Mouse (Mus musculus) naive thymus-derived CD4-positive, alpha-beta T cell, adult 2 months (primary cell): ENCODE results near the gene Tssk2.

ENCODE experiments used
- DNase-seq: peaks from one replicate; pipeline ENCODE4 v3.0.0-alpha.2; 2011; ENCODE audit warnings: low read depth

Gene Tssk2

GRCm38 (mm10) chr16:17898462-17898861 lies at the start of gene Tssk2, which contains the start of gene Dgcr2:
TSS of gene Tssk2 (plus strand) at chr16:17898637.
TSS of gene Dgcr2 (minus strand) at chr16:17898562.
- no peak for DNase-seq

GRCm38 (mm10) chr16:17848928-17849327 lies 49.5 kb upstream of the Tssk2 start:
- DNase-seq: peak; percentile 70

- DNase-seq: no peak
Measured at GRCm38 (mm10) chr16:17849486-17849885, 49.0 kb upstream of the Tssk2 start.

GRCm38 (mm10) chr16:17851331-17851730 lies 47.1 kb upstream of the Tssk2 start:
- DNase-seq: no peak

DNA sequence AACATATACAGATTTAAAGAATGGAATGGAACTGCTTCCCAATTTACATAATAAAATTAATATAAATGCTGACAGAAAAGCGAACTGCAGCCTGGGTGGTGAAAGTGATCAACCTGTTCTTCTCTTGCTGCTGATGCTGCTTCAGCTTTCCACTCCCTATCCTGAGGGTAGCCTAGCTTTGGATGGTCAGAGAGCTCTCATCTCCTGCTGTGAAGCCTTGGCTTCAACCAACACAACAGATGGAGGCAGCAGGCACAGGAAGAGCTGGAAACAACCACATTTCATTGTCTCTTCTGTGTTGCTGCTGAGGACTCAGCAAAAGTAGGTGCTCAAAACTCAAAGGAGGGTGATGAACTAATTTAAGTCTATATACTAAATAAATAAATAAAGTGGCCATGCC lies 46.6 kb upstream of the Tssk2 start:
- DNase-seq: no peak

- DNase-seq: no peak
Measured at GRCm38 (mm10) chr16:17853263-17853662, 45.2 kb upstream of the Tssk2 start.

GRCm38 (mm10) chr16:17857157-17857556 lies 41.3 kb upstream of the Tssk2 start:
- DNase-seq: no peak

- DNase-seq: peak; percentile 37
Measured at GRCm38 (mm10) chr16:17858592-17858991, 39.8 kb upstream of the Tssk2 start.

GRCm38 (mm10) chr16:17865293-17865692 lies 33.1 kb upstream of the Tssk2 start:
- DNase-seq: no peak

DNA sequence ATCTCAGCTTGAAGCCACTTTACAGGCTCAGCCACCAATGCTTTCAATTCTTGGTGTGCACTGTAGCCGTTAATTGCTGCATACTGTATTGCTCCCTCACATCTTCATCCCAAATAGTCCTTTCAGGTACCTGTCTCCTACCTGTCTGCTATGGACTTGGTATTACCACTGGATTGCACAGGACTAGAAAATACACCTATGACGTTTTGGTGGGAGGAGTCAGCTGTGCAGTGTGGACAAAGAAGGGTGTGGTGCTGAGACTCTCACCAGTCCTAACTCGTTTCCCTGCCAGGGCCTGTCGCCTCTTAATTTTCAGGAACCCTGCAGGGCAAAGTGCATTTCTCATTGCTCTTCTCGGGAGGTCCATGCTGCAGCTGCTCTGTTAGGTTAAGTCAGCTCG lies 32.7 kb upstream of the Tssk2 start:
- DNase-seq: no peak

DNA sequence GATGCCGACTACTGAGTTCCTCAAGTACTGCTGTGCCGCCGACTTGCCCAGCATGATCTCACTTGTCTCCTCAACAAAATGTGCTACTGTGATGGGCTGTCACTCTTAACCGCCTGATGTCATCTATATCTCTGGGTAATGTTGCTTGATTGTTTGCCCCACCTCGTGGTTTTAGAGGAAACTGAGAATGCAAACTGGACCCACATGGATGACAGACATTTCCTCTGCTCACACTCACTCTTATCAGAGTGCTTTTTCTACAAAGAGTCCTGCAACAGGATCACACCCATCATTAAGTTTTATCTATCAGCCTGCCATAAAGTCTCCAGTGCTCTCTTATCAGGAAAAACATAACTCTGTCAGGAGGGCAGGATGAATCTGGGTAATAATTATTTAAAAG lies 27.2 kb upstream of the Tssk2 start:
- no peak for DNase-seq

GRCm38 (mm10) chr16:17872995-17873394 lies 25.4 kb upstream of the Tssk2 start:
- no peak for DNase-seq

GRCm38 (mm10) chr16:17875174-17875573 lies 23.3 kb upstream of the Tssk2 start:
- DNase-seq: no peak

- no peak for DNase-seq
Measured at GRCm38 (mm10) chr16:17876096-17876495, 22.3 kb upstream of the Tssk2 start.

DNA sequence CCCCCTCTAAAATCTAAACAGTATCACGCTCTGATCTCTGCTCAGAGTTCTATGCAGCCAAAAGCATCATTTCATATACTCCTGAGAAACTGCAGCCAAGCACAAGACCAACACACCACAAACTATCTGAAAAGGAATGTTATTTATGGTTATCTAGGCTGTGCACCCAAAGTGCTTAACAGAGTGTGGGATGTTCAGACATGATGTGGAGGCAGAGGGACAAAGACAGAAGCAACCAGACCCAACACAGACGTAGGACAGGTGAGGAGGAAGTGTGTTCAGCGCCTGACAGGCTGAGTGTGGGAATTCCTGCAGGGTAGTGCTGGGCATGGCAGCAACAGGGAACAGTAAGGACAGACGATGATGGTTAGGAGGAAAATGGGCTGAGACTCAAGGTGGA lies 18.9 kb upstream of the Tssk2 start:
- no peak for DNase-seq

DNA sequence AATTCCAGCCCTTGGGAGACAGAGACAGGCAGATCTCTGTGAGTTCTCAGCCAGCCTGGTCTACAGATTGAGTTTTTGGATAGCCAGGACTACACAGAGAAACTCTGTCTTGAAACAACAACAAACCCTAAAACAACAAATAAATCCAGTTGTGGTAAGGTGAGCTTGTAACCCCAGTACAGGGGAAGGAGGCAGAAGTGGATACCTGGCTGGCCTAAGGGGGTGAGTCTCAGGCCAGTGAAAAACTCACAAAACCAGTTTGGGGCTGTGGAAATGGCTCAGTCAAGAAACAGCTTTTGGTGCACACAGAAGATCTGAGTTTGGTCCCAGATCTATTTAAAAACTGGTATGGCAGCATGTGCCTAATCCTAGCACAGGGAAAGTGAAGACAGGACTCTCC lies 16.2 kb upstream of the Tssk2 start:
- no peak for DNase-seq

- DNase-seq: no peak
Measured at GRCm38 (mm10) chr16:17884116-17884515, 14.3 kb upstream of the Tssk2 start.

- DNase-seq: no peak
Measured at GRCm38 (mm10) chr16:17889689-17890341, 8.6 kb upstream of the Tssk2 start.

DNA sequence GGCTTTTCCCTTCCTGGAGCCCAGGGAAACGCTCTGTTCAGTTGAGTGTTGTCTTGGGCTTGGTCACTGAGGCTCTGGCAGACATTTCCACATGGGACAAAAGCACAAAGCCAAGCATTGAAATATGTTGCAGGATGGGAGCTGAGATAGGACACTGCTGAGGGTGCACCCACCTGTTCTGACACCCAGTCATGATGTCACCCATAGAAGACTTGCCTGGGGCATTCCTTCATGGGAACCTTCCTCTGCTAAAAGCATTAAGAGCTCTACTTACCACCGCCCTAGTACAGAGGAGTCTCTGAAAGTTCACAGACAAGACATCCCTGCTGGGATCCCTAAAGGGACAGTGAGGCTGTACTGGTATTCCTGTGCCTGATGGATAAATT lies 8.1 kb upstream of the Tssk2 start:
- no peak for DNase-seq

- DNase-seq: no peak
Measured at GRCm38 (mm10) chr16:17890917-17891566, 7.4 kb upstream of the Tssk2 start.

DNA sequence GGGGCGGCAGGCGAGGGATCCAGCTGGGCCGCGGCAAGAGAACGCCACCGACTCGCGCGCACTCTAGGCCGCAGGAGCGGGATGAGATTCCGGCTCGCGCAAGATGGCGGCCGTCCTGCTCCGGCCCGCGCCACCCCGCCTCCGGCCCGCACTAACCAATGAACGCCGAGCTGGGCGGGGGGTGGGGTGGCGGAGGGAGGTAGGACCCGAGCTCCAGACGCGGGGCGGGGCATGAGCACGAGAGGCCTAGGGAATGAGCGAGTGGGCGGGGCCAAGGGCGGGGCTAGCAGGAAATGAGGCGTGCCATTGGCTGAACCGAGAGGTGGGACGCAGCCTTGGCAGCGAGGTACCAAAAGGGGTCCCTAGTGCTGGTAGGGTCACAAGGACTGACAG lies 6.9 kb upstream of the Tssk2 start, which contains the start of gene Gm20518:
TSS of gene Gm20518 (minus strand) at position 105 of the 393 bp plus-strand sequence.
- peak; percentile 97 for DNase-seq

DNA sequence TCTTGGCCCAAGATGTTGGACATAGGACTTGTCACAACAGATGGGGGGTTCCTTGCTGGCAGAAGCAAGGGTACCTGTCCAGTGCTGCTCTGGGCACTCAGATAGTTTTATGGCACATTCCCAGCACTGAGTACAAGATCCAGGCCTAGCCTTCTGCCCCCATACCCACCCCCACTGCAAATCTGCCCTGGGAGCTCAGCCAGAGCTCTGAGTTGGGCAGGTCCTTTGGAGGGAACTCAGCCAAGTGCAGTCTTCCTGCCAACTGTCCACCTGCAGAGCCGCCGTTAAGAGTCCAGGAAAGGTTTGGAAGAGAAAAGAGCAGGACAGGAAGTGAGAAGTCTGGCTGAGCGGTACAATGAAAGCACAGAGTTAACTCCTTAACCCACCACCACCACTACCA lies 5.8 kb upstream of the Tssk2 start:
- DNase-seq: no peak

- no peak for DNase-seq
Measured at GRCm38 (mm10) chr16:17893923-17894322, 4.5 kb upstream of the Tssk2 start, which contains the start of gene Tssk1. TSS of gene Tssk1 (plus strand) at chr16:17894223.

GRCm38 (mm10) chr16:17896091-17896490 lies 2.3 kb upstream of the Tssk2 start:
- no peak for DNase-seq
